Mouse (Mus musculus) kidney, postnatal 36 days (tissue): ENCODE results near the gene Ccni.

Experiments
- DNase-seq, 2 experiments: peaks; one replicate each; pipeline ENCODE4 v3.0.0; 2021 to 2022; ENCODE audit warnings: mixed read lengths in 2 of 2

Ccni gene

DNA sequence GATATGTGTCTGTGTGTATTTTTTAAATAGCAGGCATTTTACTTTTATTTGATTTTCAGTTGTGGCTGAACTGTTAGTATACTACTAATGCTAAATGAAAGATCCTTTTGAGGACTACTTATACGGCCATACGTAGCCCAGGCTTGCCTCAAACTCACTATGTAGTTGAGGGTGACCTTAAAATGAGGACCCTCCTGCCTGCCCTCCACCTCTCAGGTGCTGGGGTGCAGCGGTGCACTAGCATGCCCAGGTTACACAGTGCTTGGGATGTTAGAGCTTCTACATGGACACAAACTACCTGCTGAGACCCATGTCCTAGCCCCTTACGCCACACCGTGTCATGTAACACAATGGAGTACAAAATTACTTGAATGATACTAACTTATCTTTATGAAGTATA, 15.9 kb downstream of the Ccni start:
- DNase-seq = no peak

DNA sequence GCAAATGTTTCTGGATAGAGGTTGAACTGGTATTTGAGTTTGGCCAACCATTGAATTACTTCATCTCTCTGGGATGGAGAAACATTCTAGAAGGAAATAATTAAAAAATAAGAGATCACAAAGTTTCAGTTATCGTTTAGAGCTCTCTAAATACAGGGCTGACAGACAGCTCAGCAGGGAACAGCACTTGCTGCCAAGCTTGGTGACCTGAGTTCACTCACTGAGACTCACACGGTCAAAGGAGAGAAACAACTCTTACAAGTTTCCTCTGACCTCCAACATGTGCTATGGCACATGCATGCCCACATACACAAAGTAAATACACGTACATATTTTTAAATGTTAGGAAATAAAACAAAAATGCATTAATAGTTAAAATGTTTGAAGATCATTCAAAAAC, 16.7 kb downstream of the Ccni start:
- DNase-seq = peak in 1 of 2 experiments; percentile 28

DNA sequence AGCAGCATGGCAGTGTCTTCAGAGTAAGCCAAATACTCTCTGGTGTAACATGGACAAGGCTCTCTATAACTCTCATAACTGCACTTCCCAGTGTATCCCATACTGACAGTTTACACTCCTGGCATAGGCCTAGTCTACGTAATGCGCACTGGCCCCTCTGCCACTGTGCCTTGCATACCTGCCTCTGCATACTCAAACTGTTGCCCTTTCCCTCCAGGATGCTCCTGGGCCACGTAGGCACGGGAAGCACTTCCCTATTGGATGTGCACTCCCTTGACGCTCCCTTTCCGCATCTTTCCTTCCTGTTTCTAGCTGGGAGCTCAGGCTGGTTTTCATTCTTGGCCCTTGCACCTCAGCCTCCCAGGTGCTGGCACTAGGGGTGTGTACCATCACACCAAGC, 21.7 kb downstream of the Ccni start:
- no peak for DNase-seq

DNA sequence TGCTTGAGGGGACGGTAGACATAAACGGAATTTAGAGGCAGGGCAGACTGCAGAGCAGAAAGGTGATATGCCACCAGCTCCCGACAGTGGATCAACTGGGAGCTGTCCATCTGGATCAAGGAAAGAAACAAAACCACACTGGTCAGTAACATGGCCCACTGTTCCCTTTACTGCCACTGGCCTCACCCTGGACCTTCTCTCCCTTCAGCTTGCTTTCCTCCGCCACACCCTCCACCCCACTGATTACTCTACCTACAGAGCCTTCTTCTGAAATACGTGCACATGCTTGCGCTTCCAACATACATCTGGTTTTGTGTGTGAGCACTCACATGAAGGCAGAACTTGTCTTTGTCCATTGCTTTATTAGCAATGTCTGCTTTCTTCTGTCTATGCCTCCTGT, 23.0 kb downstream of the Ccni start:
- DNase-seq = no peak

DNA sequence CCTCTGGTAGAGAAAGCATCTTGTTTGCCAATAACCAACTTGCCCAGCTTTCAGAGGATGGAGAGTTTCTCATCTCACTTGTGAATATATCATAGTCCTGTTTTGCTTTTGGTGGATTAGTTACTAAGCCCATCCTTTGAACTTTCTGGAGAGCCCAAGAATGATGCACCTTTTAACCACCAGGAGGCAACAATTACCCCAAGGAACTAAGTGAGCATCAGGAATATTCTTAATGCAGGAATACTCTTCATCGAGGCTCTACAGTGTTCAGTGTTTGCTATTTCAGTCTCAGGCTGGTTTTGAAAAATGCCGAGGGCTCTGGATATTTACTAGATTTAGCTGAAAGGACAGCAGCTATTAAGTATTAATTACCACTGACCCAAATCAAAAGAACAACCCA, 26.0 kb downstream of the Ccni start:
- DNase-seq = peak; percentile 29 to 35

DNA sequence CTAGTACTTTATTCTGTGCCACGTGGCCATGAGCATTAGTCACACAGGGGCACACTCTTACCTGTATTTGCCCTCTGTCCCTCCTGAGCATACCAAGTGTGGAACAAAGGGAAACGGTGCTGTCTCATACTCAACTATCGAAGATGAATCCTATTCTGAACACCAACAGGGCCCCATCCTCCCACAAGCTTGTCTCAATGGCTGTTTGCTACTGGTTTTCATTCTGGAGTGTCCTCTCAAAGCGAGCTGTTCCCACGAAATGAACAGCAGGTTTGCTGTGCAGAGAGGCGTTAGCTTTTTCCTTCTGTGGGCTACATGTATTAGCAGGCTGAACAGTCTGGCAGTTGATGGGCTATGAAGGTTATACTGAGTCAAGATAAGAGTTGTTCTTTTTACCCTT, 27.7 kb downstream of the Ccni start:
- DNase-seq = no peak

DNA sequence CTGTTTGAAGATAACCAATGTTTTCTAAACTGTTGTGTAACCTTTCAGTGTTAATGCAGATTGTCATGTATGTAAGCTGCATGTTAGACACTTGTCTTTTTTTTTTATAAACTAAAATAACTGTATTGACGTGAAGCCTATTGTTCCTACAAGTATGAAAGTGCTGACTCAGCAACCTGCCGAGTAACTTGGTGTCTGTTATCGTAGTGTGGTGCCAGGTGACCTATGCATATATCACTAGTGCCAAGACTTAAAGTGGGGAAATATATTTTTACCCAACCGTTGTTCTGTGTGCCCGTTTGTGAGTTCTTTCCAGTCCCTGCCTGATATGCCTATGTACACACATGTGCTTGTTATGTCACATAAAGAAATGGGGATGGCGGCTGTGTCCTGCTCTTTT, 31.6 kb downstream of the Ccni start:
- no peak for DNase-seq

DNA sequence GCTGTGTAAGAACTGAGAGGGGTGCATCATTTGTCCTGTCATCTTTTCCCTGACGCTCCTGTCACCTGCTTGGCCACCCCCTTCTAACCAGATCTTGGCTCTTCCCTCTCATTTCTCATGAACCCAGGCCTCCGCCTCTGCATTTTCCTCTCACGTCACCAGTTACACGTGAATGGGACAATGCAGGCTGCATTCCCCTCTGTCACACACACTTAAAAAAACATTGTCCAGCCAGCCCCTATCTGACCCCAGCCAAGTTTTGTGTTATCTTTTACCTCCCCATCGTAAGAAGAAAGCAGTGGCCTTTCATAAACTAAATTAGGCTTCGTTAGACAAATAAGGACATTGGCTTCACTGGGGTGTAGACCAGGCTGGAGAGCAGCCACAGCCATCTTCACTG, 33.8 kb downstream of the Ccni start:
- no peak for DNase-seq

DNA sequence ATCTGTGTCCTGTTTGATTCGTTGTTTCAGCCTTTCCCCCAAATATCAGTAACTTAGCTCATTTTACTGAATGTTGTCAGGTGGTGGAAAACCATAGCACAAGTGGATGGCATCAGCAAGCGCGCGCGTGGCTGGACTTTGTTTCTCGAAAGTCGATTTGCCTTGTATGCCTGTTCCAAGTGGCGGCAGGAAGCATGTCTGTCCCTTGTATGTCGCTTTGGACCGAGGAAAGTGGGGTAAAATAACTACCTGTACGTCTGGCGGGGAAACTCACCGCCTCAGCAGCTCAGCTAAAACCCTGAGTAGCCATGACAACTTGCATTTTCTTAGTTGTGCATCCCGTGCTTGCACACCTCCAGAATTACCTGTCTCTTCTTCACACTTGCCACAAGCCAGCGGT, 34.9 kb downstream of the Ccni start:
- DNase-seq = no peak

DNA sequence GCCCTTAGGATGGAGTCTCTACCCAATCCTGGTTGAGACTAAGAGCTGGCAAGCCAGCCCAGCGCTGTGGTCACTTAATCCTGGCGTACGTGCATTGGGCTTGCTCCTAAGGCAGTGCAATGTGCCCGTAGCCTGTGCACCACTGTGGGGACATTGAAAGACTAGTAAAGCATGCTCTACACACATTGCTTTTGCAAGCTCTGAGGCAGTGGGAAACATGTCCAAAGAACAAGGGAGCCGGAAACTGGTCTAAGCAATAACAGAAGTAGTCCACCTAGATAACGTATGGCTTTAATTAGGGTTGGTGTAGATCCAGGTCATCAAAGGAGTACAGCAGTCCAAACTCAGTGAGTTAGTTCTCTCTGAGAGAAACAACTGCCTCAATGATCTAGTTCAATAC, 37.6 kb downstream of the Ccni start:
- no peak for DNase-seq

DNA sequence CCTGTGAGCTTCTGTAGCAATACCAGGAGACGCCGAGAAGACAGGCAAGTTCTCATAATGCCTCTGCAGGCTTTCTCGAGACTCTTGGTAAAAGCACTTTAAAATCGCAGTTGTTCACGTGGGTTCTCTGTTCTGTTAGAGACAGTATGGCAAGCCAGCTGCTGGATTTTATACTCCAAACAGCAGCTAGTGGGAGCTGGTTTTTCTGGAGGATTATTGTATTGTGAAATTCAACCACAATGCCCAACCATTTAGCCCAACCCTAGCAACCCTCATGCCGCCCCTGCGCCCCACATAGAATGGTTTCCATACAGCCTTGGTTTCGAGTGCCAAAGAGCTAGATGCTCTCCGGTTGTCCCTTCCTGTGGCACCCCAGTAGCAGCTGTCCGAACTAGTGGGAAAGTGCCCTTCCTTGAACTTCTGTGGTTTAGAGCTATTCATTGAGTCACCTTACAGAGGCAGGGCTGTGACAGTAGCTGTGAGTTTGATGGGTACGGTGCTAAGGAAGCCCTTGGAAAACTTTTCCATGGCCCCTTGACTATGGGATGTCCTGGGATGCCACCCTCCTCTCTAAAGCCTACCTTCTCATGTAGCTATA, 38.3 kb downstream of the Ccni start:
- DNase-seq = no peak

DNA sequence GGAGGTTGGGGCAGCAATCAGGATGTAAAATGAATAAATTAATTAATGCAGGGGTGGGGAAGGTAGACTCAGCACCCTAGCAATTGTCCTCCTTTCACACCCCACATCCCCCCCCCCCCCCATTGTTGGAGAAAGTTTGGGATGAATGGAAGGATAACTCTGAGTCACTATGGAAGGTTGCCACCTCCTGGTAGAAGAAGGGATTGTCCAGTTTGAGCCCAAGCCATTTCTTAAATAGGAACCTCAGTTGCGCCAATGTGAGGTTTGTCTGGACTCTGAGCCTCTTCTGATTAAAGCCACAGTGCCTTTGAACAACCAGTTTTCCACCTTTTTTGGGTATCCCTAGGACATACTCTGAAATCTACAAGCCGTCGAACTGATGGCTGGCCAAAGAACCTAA, 42.8 kb downstream of the Ccni start:
- peak; percentile 62 to 79 for DNase-seq

DNA sequence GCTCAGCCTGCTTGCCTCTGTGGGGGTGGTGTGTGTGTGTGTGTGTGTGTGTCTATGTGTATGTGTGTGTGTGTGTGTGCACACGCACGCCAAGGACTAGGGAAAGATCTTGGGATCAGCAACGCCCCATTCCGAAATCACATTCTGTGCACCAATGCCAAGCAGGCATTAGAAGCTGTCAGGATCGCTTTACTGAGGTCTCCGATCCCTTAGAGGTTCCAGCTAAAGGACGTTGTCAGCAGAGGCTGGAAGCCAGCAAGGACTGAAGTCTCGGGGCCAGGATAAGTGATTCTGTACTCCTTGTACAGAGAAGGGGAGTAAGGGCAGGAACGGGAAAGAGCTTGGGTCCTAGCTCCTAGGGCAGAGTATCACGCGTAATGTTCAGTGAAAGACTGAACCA, 51.9 kb downstream of the Ccni start:
- DNase-seq = no peak

DNA sequence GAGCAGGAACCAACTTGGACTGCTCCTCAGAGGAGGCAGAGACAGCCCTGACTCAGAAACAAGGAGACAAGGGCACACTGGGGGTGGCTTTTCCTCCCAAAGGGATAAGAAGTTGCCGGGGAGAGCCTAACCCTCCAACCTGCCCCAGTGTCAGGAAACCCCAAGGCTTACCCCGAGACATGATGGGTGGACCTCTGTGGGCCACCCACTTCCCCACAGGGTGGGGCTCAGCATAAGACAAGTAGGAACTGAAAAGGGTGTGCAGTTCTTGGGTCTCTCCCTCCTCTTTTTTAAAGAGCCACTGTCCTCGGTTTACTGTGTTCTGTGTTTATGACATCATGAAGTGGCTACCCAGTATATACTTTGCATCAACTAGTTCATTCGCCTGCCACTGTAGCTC, 53.8 kb downstream of the Ccni start:
- no peak for DNase-seq

DNA sequence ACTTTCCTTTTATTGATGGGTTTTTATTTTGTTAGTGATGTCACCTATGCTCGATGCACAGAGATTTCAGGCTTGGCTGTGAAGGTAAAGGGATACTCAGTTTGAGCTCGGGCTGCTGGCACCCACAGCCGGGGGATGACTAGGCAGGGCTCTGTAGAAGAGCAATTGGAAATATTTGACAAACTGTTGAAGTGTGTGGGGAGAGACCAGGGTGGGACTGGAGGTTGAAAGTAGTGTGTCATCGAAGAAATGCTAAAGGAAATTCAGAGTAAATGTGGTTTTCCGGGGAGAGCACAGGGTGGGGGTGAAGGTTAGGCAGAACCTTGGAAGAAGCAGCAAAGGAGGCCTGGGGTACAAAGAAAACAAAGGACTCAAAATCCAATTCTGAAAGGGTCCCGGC, 54.3 kb downstream of the Ccni start:
- no peak for DNase-seq

DNA sequence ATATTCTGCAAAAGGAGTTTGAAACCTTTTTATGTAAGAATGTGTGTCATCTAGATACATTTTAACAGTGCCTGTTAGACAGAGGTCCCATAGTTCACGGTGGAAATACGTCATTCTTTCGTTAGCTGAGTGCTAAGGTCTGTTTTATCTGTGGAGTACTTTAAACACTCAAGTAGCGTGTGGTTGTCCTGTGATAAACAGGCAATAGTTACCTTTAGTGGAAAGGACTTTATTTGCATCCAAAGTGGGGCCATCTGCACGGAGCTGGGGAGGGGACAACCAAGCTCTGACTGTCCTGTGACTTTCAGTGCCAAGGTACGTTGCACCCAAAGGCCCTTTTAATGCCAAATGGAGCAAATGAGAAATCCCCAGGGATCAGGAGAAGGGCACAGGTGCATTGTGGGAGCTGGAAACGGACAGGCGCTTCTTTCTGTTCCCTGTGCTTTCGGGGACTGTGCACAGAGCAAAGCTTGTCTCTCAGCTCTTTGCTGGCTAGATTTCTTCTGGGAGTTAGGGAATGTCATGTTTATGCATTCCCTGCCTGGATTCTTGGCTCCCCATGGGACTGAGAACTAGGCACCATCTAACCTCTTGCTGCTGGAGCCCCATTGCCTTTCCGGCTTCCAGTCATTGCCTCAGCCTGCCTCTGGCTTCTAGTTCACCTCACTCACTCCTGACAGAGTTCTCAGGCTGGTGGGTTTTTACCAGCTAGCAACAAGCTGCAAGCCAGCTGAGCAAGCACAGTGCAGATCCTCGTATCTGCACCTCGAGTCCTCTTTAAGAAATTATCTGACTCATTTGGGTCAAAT, 56.1 kb downstream of the Ccni start:
- peak in 1 of 2 experiments; percentile 49 for DNase-seq

DNA sequence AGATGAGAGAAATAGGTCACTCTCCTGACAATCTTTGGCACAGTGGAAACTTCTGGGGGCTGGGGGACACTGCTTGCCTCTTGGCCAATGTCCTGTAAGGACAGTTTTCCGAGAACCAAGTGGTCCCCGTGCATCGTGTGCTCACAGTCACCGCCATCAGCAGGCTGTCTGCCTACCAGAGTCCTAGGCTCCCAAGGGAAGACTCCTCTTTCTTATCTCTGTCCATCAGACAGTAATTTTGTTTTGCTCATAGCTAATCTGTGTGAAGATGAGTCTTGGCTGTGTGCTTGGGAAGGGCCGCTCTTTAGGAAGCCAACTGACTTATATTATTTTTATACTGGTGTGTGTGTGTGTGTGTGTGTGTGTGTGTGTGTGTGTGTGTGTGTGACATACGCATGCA, 60.8 kb downstream of the Ccni start:
- DNase-seq = no peak

DNA sequence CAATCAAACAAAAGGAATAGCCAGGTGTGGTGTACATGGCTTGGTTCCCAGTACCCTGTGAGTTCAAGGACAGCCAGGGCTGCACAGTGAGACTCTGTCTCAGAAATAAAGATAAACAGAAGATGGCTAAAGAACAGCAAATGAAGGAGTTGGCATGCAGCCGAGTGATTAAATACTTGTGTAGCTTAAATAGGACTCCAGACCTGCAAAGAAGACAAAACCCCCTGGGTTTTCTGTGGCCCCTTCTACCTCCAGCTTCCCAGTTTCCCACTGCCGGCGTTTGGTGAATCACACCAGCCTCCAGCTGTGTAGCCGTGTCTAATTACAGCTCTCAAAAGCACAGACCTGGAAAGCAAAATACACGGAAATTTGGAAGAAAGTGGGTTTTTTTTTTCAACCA, 61.4 kb downstream of the Ccni start:
- no peak for DNase-seq

DNA sequence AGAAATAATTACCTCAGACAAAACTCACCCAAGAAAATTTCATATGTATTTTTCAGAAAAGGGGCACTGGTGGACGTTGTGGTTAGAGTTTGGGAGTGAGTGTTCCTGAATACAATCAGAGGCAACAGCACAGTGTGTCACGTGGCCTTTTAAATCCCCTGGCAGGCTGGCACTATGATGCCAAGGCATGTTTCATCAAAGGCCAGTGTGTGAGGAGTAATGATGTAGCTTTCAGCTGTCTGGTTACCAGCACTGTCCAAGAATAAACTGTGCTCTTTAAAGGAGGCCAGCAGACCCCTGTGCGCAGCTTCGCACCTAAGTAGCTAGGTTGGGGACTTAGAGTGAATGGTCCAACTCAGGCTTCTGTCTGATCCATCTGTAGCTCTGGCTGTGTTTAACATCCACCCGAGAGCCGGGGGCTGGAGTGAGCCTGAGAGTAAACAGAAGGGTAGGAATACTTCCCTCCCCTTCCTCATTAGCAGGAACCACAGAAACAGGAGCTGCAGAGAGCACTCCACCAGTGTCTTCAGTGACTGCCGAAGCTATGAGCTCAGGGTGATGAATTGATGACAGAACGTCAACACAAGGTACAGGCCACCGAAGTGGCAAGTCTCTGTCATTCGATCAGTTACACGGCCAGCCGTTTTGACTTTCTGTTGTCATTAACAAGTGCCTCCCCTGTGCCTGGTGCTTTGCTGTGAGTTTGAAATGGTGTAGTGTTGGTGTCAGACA, 62.8 kb downstream of the Ccni start:
- DNase-seq = no peak

DNA sequence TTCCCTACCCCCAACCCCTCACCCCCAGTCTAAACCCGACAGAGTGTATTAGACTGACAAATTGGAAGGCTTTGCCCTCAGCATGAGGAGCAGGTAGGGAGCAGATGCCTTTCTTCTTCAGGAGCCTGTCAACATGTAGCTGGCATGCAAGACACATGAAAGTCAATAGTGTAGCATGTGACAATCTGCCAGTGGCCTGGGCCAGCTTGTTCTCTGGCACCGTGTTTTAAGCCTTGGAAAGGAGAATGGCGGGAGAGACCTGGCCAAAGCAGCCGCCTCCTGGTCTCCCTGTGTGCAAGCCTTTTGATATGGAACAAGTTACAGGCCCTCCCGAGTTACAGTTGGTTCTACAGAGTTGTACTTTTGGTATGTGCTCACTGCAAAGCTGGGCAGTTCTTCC, 65.5 kb downstream of the Ccni start:
- no peak for DNase-seq

DNA sequence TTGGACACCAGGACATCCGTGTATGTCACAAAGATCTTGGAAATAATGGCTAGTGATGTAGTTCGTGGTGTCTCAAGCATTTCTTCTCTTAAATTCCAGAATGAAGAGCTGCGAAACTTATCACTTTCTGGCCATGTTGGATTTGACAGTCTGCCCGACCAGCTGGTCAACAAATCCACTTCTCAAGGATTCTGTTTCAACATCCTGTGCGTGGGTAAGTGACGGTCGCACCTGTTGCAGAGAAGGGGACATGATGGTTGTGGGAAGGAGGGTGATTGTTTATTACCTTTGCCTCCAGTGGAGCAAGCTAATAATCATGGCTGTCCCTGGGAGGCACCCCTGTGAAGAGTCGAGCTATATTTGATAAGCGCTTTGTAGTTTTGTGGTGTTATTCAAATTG, 66.9 kb downstream of the Ccni start:
- DNase-seq = no peak

DNA sequence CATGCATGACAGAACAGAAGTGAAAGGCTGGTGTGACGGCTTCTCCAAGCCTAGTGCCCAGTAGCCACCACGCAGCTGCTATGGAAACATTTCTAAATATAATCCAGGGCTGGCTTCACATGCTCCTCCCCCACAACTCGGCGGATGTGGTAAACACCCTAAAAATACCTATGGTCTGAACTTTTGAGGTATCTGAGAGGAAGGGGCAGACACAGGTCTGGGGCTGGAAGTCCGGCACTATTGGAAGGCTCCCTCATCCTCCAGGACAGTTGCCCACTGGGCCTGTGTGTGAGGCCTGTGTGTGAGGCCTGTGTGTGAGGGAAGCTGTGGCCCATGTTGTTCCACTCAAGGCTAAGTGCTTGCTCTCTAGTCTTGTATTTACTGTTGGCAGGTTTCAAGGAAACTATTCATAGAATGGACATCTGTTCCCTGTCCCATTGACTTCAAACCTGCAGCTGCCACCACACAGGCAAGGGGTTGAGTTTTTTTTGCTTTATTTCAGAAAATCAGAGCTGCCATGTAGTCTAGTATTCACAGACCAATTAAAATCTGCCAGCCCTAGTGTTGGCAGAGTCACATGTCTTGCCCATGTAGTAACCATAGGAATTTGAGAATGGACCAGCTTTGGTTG, 69.2 kb downstream of the Ccni start:
- no peak for DNase-seq

DNA sequence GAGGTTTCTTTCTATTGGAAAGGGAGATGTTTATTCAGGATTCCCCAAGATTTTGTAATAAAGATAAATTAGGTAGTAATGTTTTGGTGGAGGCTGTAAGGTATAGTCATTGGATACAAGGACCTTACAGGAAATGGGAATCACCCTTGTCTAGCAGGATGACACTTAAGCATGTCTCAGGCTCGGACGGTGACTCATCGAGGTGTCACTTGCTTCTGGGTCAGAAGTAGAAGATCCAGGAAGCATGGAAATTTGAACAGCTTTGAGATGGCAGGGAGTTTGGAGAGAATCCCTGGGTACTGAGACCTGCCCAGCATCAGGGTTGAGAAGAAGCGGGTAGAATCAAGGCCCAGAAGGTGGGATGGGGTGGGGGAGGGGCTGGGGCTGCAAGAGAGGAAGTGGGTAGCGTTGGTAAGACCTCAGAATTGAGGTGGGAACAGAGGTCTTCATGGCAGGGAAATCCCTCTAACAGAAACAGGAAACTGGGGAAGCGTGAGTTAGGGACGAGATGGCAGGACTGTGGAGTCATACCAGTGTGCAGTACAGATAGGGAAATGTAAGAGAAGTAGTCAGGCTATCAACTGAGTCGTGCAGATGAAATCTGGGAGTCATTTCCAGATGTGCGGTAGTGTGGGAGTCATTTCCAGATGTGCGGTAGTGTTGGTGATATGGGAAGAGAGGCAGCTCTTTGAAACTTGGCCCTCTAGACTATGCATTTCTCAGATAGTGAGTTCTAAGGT, 70.8 kb downstream of the Ccni start:
- no peak for DNase-seq
